Mouse (Mus musculus): Measurements from ENCODE around the gene Tnfrsf21.

DNA sequence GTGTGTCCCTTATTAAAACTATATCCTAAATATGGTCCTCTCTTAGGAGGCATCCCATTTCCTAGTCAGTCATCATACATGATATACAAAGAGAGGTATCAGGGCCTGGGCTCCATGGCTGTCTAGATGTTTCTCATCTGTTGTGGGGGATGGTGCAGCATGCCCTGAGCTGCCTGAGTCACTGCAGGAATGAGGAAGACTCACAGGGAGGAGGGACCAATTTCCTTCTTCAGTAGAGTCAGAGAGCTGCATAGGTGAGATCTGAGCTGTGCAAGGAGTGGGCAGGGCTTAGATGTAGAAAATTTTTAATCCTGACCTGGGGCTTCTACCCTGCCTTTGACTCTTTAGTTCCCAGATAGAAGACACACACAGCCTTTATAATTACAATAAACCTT, 114.5 kb downstream of the Tnfrsf21 start:
- TF ChIP-seq TAL1 (IDR thresholded peaks at IDR 0.05; ENCODE audit: low read length) (no peak), GATA1 (IDR thresholded peaks at IDR 0.05; ENCODE audit: low read length) (no peak)

Data from erythroblast, embryonic 14.5 days (primary cell).